Mouse (Mus musculus) kidney, postnatal 0 days (tissue): ENCODE data around the gene Pptc7. TPM values are rescaled to one million over a fixed set of nuclear protein-coding genes. Genes with fewer than 3 reads are reported as not detected.

Experiments
- ATAC-seq: fragments of 200-750 bp; cut with Nextera tagmentation; replicated peaks from 2 replicates; pipeline ENCODE4 v1.8.0; 2017; ENCODE audit warnings: low read depth, moderate number of reproducible peaks, moderate TSS enrichment, moderate library complexity; ENCODE audit not compliant: low FRiP score
- DNase-seq: peaks from one replicate; pipeline ENCODE4 v3.0.0-alpha.2; 2016; ENCODE audit warnings: low spot score
- H3K27ac ChIP-seq: fragments of 300-500 bp; sonication (generic); 2 replicates; pipeline ENCODE4 v1.5.1; 2014; ENCODE audit warnings: mild to moderate bottlenecking
- H3K27me3 ChIP-seq: fragments of 300-500 bp; sonication (generic); 2 replicates; pipeline ENCODE4 v1.6.1; 2014; ENCODE audit warnings: low read length, mixed read lengths; ENCODE audit not compliant: insufficient read depth
- H3K36me3 ChIP-seq: fragments of 300-500 bp; sonication (generic); 2 replicates; pipeline ENCODE4 v1.6.1; 2014; ENCODE audit warnings: low read length, mixed read lengths; ENCODE audit not compliant: insufficient read depth
- H3K4me1 ChIP-seq: fragments of 300-500 bp; sonication (generic); replicated peaks from 2 replicates; pipeline ENCODE4 v1.6.1; 2014; ENCODE audit warnings: antibody characterized with exemption, low read length, mixed read lengths; ENCODE audit not compliant: insufficient read depth
- H3K4me2 ChIP-seq: fragments of 300-500 bp; sonication (generic); 2 replicates; pipeline ENCODE4 v1.6.1; 2014; ENCODE audit warnings: mild to moderate bottlenecking, low read length, moderate library complexity, mixed read lengths
- H3K4me3 ChIP-seq: fragments of 300-500 bp; sonication (generic); replicated peaks from 2 replicates; pipeline ENCODE4 v1.5.1; 2014; ENCODE audit warnings: low read depth, low read length
- H3K9ac ChIP-seq: fragments of 300-500 bp; sonication (generic); 2 replicates; pipeline ENCODE4 v1.6.1; 2014; ENCODE audit warnings: low read depth, low read length
- H3K9me3 ChIP-seq: fragments of 300-500 bp; sonication (generic); replicated peaks from 2 replicates; pipeline ENCODE4 v1.6.1; 2016; ENCODE audit warnings: low read length, inconsistent platforms, mixed read lengths
- CTCF ChIP-seq: IDR thresholded peaks from 2 replicates; pipeline ENCODE4 v1.5.1; 2016; ENCODE audit warnings: antibody characterized with exemption, low read depth, mild to moderate bottlenecking, moderate library complexity
- WGBS: fragments of 180-500 bp; shearing (Covaris S2); extraction: QIAGEN DNeasy Blood & Tissue Kit; methylation state at CpG from one replicate; pipeline ENCODE4 v1.1.7; 2014; 5-methylcytosine and 5-hydroxymethylcytosine counted together
- polyA plus RNA-seq: library from polyadenylated mRNA; unstranded; fragments of >200 nt; fragmentation: Nextera tagmentation; extraction: Ambion mirVana; gene quantifications from 2 replicates; pipeline ENCODE4 v1.2.1, GENCODE M21; 2015

Gene Pptc7
- polyA plus RNA-seq, 1 experiment from 2014 or later: 12.1 TPM

- no peaks in the 10 kb centered on the region for H3K27me3 ChIP-seq
- ATAC-seq (no peak), DNase-seq (no peak)
- H3K4me3 ChIP-seq: no peak overlapping the region
- 85% methylated on average over 6 of the region's 6 CpGs for WGBS
- peaks cover 12% of the 10 kb centered on the region; the same call in 1 of the 2 replicates for H3K36me3 ChIP-seq
- H3K9ac ChIP-seq: no peak overlapping the region
- no peak for TF ChIP-seq CTCF
- H3K27ac ChIP-seq: no peak overlapping the region
- no peaks in the 10 kb centered on the region for H3K9me3 ChIP-seq
- H3K4me2 ChIP-seq: no peak overlapping the region
- H3K4me1 ChIP-seq: no peaks in the 10 kb centered on the region
Measured at GRCm38 (mm10) chr5:122242521-122243123, 41.5 kb upstream of the Pptc7 start.

GRCm38 (mm10) chr5:122243781-122244523 is 40.2 kb upstream of the Pptc7 start:
- DNase-seq (no peak), ATAC-seq (no peak)
- Histone ChIP-seq H3K4me2 (no peak overlapping the region), H3K27me3 (no peaks in the 10 kb centered on the region), H3K4me3 (no peak overlapping the region), H3K9ac (no peak overlapping the region), H3K9me3 (no peaks in the 10 kb centered on the region), H3K4me1 (no peaks in the 10 kb centered on the region), H3K36me3 (peaks cover 12% of the 10 kb centered on the region; the same call in 1 of the 2 replicates), H3K27ac (no peak overlapping the region)
- TF ChIP-seq CTCF: no peak
- WGBS: 80% methylated on average over 17 of the region's 17 CpGs

GRCm38 (mm10) chr5:122245186-122245585 is 39.0 kb upstream of the Pptc7 start:
- H3K4me2 ChIP-seq: no peak overlapping the region
- no peaks in the 10 kb centered on the region for H3K9me3 ChIP-seq
- H3K27me3 ChIP-seq: no peaks in the 10 kb centered on the region
- ATAC-seq (no peak), DNase-seq (no peak)
- H3K4me3 ChIP-seq: no peak overlapping the region
- no peaks in the 10 kb centered on the region for H3K4me1 ChIP-seq
- H3K9ac ChIP-seq: no peak overlapping the region
- WGBS: 50% methylated on average over 3 of the region's 3 CpGs
- H3K27ac ChIP-seq: no peak overlapping the region
- no peak for TF ChIP-seq CTCF
- H3K36me3 ChIP-seq: peaks cover 5% of the 10 kb centered on the region; the same call in 1 of the 2 replicates

- no peak for DNase-seq
- Histone ChIP-seq H3K27ac (no peak overlapping the region), H3K27me3 (no peaks in the 10 kb centered on the region), H3K4me3 (no peak overlapping the region), H3K9me3 (no peaks in the 10 kb centered on the region), H3K36me3 (peaks cover 5% of the 10 kb centered on the region; the same call in 1 of the 2 replicates), H3K4me2 (no peak overlapping the region), H3K9ac (no peak overlapping the region), H3K4me1 (no peaks in the 10 kb centered on the region)
- no peak for ATAC-seq
- 80% methylated on average over 10 of the region's 10 CpGs for WGBS
- TF ChIP-seq CTCF: no peak
Measured at GRCm38 (mm10) chr5:122246547-122247167, 37.5 kb upstream of the Pptc7 start.

- no peak overlapping the region for H3K27ac ChIP-seq
- no peaks in the 10 kb centered on the region for H3K4me1 ChIP-seq
- H3K9me3 ChIP-seq: no peaks in the 10 kb centered on the region
- peaks cover 5% of the 10 kb centered on the region; the same call in 1 of the 2 replicates for H3K36me3 ChIP-seq
- DNase-seq: no peak
- ATAC-seq: no peak
- no peak overlapping the region for H3K4me3 ChIP-seq
- 65% methylated on average over 11 of the region's 11 CpGs for WGBS
- H3K27me3 ChIP-seq: no peaks in the 10 kb centered on the region
- no peak overlapping the region for H3K4me2 ChIP-seq
- H3K9ac ChIP-seq: no peak overlapping the region
- TF ChIP-seq CTCF: no peak
Measured at GRCm38 (mm10) chr5:122247529-122247928, 36.6 kb upstream of the Pptc7 start.

- Histone ChIP-seq H3K9ac (no peak overlapping the region), H3K4me1 (no peaks in the 10 kb centered on the region), H3K27ac (no peak overlapping the region), H3K36me3 (peaks cover 5% of the 10 kb centered on the region; the same call in 1 of the 2 replicates), H3K27me3 (no peaks in the 10 kb centered on the region), H3K4me3 (no peak overlapping the region), H3K9me3 (no peaks in the 10 kb centered on the region), H3K4me2 (no peak overlapping the region)
- DNase-seq (no peak), ATAC-seq (no peak)
- no peak for TF ChIP-seq CTCF
- 91% methylated on average over 7 of the region's 7 CpGs for WGBS
Measured at GRCm38 (mm10) chr5:122247934-122248333, 36.2 kb upstream of the Pptc7 start.
